Mouse (Mus musculus) bone marrow, adult 2 months (tissue): ENCODE data around the gene Ppp1cc.

Experiments used
- CTCF ChIP-seq: fragments of 200-500 bp; IDR thresholded peaks from 2 replicates; pipeline ENCODE4 v1.5.1; 2011; ENCODE audit warnings: low read length, control low read depth; ENCODE audit not compliant: control insufficient read depth, insufficient read depth
- POLR2A ChIP-seq: fragments of 200-500 bp; IDR thresholded peaks from 2 replicates; pipeline ENCODE4 v1.6.1; 2011; ENCODE audit warnings: low read depth, mild to moderate bottlenecking, control low read depth, low read length, borderline replicate concordance; ENCODE audit not compliant: control insufficient read depth

DNA sequence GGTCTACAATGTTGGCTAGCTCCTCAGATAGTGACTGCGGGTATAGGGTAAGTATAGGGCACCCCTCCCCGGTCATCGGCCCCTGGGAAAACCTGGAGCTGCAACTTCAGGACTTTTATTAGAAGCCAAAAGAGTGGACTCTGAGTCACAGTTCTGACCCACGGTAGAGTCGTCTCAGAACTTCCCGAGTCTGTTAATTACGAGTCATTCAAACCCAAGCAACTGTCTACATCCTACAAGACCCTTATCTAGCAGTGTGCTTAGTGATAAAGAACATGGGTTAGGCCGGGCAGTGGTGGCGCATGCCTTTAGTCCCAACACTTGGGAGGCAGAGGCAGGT, 25.1 kb upstream of the Ppp1cc start:
- TF ChIP-seq CTCF (no peak), POLR2A (no peak)
